Mouse (Mus musculus) forebrain, embryonic 11.5 days (tissue): ENCODE measurements around the gene Ceacam18. TPM values are rescaled to one million over a fixed set of nuclear protein-coding genes. Genes with fewer than 3 reads are reported as not detected.
"Not testable (repeated sequence)": the region's sequence is repeated elsewhere in the genome, so short reads cannot be mapped to it uniquely, and the experiment has no call there.

Experiments
- ATAC-seq: fragments of 200-750 bp; cut with Nextera tagmentation; replicated peaks from 2 replicates; pipeline ENCODE4 v1.8.0; 2017; ENCODE audit warnings: moderate TSS enrichment; ENCODE audit not compliant: low FRiP score
- DNase-seq: peaks from one replicate; pipeline ENCODE4 v3.0.0-alpha.2; 2017; ENCODE audit warnings: low spot score
- H3K27ac ChIP-seq: fragments of 300-500 bp; sonication (generic); 2 replicates; pipeline ENCODE4 v1.5.1; 2014; ENCODE audit warnings: low read depth, low read length
- H3K27me3 ChIP-seq: fragments of 300-500 bp; sonication (generic); 2 replicates; pipeline ENCODE4 v1.6.1; 2014; ENCODE audit warnings: mild to moderate bottlenecking, low read length, mixed read lengths; ENCODE audit not compliant: control insufficient read depth, insufficient read depth
- H3K36me3 ChIP-seq: fragments of 300-500 bp; sonication (generic); 2 replicates; pipeline ENCODE4 v1.6.1; 2014; ENCODE audit warnings: mild to moderate bottlenecking, low read length, moderate library complexity, mixed read lengths; ENCODE audit not compliant: control insufficient read depth, insufficient read depth
- H3K4me1 ChIP-seq: fragments of 300-500 bp; sonication (generic); replicated peaks from 2 replicates; pipeline ENCODE4 v1.6.1; 2014; ENCODE audit warnings: low read length, mixed read lengths; ENCODE audit not compliant: control insufficient read depth, insufficient read depth
- H3K4me2 ChIP-seq: fragments of 300-500 bp; sonication (generic); 2 replicates; pipeline ENCODE4 v1.6.1; 2014; ENCODE audit warnings: low read depth, mild to moderate bottlenecking, low read length, moderate library complexity, mixed read lengths; ENCODE audit not compliant: severe bottlenecking
- H3K4me3 ChIP-seq: fragments of 300-500 bp; sonication (generic); 2 replicates; pipeline ENCODE4 v1.5.1; 2014; ENCODE audit warnings: low read depth, low read length
- H3K9ac ChIP-seq: fragments of 300-500 bp; sonication (generic); 2 replicates; pipeline ENCODE4 v1.6.1; 2014; ENCODE audit warnings: low read length
- H3K9me3 ChIP-seq: fragments of 300-500 bp; sonication (generic); 2 replicates; pipeline ENCODE4 v1.6.1; 2016; ENCODE audit warnings: low read length, mixed read lengths; ENCODE audit not compliant: control insufficient read depth
- WGBS: fragments of 180-500 bp; shearing (Covaris S2); extraction: QIAGEN DNeasy Blood & Tissue Kit; methylation state at CpG from one replicate; pipeline ENCODE4 v1.1.7; 2014; 5-methylcytosine and 5-hydroxymethylcytosine counted together
- polyA plus RNA-seq: library from polyadenylated mRNA; unstranded; fragments of >200 nt; fragmentation: Nextera tagmentation; extraction: Ambion mirVana; gene quantifications from 2 replicates; pipeline ENCODE4 v1.2.1, GENCODE M21; 2014

The Ceacam18 gene
- polyA plus RNA-seq, 1 experiment from 2014 or later = not detected

DNA sequence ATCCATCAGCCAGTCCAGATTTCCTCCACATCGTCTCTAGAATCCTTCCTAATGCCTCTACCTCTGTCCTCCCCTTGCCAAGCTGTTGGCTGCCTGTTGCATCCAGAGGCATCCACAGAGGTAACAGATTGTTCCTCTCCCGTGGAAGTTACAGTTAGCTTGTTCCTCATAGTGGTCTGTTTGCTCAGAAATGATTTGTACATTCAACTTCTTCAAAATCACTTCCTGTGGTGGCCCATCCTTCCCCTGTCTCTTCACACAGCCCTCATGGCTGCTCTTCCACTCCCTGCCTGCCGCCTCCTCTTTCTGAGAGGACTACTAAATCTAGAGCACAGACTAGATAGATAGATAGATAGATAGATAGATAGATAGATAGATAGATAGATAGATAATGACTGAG, 20.0 kb downstream of the Ceacam18 start:
- Histone ChIP-seq H3K36me3 (no peaks in the 10 kb centered on the region), H3K4me2 (no peak overlapping the region), H3K9ac (no peak overlapping the region), H3K27ac (no peak overlapping the region), H3K4me3 (no peak overlapping the region), H3K9me3 (no peaks in the 10 kb centered on the region), H3K4me1 (no peaks in the 10 kb centered on the region), H3K27me3 (no peaks in the 10 kb centered on the region)
- DNase-seq (no peak), ATAC-seq (no peak)
- WGBS = 82% methylated on average over 3 of the region's 3 CpGs

DNA sequence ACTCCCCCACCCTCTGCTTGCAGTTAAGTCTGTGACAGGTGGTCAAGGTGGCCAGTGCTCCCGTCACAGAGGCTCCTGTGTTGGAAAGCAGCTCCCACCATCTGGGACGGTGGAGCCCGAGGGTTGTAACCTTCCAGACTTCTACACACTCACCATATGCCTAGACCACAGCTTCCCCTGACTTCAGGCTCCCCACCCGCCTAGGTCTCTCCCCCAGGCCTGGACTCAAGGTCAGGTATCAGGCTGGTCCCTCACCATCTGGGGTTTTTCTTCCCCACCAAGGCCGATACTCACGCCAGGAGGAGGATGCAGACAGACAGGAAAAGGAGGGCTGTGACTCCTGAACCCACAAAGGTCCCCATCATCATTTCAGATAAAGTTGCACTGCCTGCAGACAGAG, 21.7 kb downstream of the Ceacam18 start:
- no peak for DNase-seq
- no peak for ATAC-seq
- H3K9ac ChIP-seq = no peak overlapping the region
- H3K4me3 ChIP-seq = no peak overlapping the region
- no peaks in the 10 kb centered on the region for H3K36me3 ChIP-seq
- no peaks in the 10 kb centered on the region for H3K9me3 ChIP-seq
- no peak overlapping the region for H3K4me2 ChIP-seq
- H3K4me1 ChIP-seq = no peaks in the 10 kb centered on the region
- no peaks in the 10 kb centered on the region for H3K27me3 ChIP-seq
- WGBS = 74% methylated on average over 6 of the region's 6 CpGs
- H3K27ac ChIP-seq = no peak overlapping the region

DNA sequence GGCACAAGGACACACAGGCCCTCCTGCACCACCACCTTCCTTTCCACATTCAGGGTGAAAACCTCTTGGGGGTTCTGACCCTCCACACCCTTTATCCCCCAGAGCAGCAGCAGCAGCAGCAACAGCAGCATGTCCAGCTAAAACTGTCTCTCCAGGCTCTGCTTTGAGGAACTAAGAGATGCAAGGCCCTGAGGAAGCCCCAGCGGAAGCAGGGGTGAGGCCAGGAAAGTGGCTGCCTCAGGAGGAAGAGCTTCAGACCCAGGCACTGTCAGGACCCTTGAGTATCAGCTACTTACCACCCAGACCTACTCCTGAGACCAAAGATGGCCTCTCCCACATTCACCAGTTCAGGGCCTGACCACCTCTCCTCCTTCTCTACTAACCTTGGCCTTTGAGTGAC, 25.5 kb downstream of the Ceacam18 start, which contains the start of gene Siglece:
TSS of gene Siglece (minus strand) at position 160 of the 400 bp plus-strand sequence.
- DNase-seq (no peak), ATAC-seq (no peak)
- 61% methylated on average over 1 of the region's 1 CpGs for WGBS
- H3K9me3 ChIP-seq = no peaks in the 10 kb centered on the region
- no peak within 1 kb of the TSS for H3K4me3 ChIP-seq
- no peak within 1 kb of the TSS for H3K4me2 ChIP-seq
- no peaks in the 10 kb centered on the region for H3K4me1 ChIP-seq
- H3K36me3 ChIP-seq = no peaks in the 10 kb centered on the region
- H3K27me3 ChIP-seq = no peaks in the 10 kb centered on the region
- no peak within 1 kb of the TSS for H3K9ac ChIP-seq
- H3K27ac ChIP-seq = no peak within 1 kb of the TSS

DNA sequence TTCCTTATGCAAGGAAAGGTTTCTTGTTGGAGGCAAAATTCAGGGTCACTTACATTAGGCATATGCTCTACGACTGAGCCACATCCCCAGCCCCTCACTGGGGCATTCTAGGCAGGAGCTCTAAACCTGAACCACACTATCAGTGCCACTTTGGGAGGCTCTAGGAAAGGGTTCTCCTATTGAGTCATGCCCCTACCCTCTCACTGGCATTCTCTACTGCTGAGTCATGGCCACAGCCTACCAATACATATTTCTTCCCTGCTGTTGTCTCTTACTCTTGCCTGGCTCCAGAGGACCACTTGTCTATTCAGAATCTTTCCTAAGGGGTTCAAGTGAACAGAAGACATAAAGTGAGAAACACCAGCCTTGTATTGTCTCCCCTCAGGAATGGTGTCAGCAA, 28.3 kb downstream of the Ceacam18 start:
- Histone ChIP-seq H3K27ac (no peak overlapping the region), H3K4me3 (no peak overlapping the region), H3K27me3 (no peaks in the 10 kb centered on the region), H3K4me1 (no peaks in the 10 kb centered on the region), H3K9me3 (no peaks in the 10 kb centered on the region), H3K36me3 (no peaks in the 10 kb centered on the region), H3K4me2 (no peak overlapping the region), H3K9ac (no peak overlapping the region)
- ATAC-seq (no peak), DNase-seq (no peak)
- 95% methylated on average over 1 of the region's 1 CpGs for WGBS

DNA sequence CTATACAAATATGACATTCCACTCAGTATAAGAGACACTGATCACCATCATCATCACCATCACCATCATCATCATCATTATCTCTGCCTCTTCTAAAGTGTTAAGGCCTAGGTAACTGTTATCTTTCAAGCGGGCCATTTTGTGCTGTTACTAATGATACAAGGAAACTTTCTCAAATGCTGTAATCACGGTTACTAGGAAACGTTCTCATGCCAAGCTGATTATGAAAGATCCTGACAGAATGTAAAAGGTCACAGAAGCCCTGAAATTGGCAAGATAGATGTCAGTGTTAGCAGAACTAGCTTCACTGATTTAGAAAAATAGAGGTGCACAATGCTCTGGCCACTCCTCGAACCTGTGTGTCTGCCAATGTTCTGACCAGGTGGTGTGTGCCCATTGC, 32.7 kb downstream of the Ceacam18 start:
- H3K36me3 ChIP-seq, H3K9me3 ChIP-seq, H3K4me2 ChIP-seq, H3K27ac ChIP-seq, H3K27me3 ChIP-seq, ATAC-seq, H3K9ac ChIP-seq, H3K4me1 ChIP-seq, DNase-seq, H3K4me3 ChIP-seq: not testable (repeated sequence)
- 95% methylated on average over 4 of the region's 4 CpGs for WGBS

DNA sequence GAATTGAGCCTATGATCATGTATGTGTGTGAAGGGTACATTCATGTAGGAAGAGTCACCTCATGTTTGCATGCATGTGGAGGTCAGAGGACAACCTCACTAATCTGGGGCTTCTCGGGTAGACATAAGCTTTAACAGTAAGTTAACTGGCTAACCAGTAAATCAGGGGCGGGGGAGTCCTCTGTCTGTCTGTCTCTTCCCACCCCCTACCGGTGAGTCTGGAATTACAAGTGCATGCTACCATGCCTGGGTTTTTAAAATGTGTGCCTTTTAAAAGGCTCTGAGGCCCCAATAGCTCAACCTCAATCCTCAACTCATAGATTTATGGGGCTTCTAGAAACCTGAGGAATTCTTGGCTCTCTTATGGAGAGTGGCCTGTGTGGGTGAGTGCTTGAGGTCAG, 34.1 kb downstream of the Ceacam18 start:
- no peak overlapping the region for H3K9ac ChIP-seq
- H3K9me3 ChIP-seq = no peaks in the 10 kb centered on the region
- ATAC-seq (no peak), DNase-seq (no peak)
- no peak overlapping the region for H3K27ac ChIP-seq
- WGBS = 22% methylated on average over 3 of the region's 3 CpGs
- H3K4me3 ChIP-seq = no peak overlapping the region
- no peak overlapping the region for H3K4me2 ChIP-seq
- H3K36me3 ChIP-seq = no peaks in the 10 kb centered on the region
- H3K27me3 ChIP-seq = no peaks in the 10 kb centered on the region
- H3K4me1 ChIP-seq = peaks cover 6% of the 10 kb centered on the region; the same call in 1 of the 2 replicates

DNA sequence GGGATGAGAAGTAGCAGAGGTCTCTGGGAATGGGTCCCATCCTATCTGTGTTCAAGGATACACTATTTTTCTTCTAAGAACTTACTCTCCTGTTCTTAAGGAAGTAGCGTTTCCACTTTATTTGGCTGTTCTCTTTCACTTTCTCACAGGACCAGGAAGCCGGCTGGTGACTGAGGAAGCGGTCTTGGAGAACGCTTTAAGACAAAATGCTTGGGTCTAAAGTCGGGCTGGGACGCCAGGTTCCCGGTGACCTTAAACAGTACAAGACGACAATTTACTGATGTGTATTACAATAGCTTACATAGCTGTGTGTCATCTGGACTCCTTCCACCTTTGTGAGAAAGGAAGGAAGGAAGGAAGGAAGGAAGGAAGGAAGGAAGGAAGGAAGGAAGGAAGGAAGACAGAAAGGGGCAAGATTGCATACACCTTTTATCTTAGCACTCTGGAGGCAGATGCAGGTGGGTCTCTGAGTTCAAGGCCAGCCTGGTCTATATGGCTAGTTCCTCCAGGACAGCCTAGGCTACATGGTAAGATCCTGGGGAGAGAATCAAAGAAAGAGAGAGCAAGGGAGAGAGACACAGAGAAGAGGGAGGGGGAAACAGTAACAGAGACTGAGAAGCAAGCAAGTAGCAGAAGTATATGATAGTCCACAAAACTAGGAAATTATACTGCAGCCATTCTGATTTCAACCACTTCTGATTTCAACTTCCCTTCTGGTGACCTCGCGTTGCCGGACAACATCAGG, 36.7 kb downstream of the Ceacam18 start:
- WGBS = 68% methylated on average over 11 of the region's 11 CpGs
- H3K9ac ChIP-seq = peak overlapping the region; percentile 46

DNA sequence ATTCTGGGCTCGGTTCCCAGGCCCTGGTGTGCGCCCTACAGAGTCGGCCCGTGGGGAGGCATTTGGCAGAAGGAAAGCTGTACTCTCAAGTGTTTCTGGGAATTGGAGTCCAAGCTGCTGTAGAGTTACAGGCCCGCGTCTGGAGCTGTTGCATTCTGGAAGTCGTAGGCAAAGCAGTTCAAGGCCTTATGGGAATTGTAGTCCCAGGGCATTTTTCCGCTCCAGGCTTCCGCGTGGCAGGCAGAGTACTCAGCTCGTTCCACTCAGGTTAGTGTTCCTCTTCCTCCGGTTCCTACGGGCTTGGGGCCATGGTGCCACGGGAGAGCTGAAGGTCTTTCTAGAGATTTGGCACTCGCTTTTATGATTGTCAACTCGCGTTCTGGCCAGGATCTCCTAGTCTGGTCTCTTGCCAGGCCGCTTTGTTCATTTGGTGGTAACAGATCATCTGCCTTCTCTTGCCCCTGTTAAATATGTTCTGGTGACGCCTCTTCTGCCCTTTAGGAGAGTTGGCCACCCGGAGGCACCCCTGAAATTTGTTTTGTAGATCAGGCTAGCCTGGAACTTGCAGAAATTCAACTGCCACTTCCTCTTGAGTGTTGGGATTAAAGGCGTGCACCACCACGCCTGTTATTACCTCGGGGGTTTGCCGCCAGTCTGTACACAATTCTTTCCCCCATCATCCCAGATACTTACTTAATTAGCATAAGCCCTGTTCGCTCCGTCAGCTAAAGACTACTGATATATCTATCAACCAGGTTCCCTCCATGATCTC, 37.5 kb downstream of the Ceacam18 start, which contains the start of gene Ctu1:
TSS of gene Ctu1 (plus strand) at position 208 of the 772 bp plus-strand sequence.
- ATAC-seq (peak; percentile 94), DNase-seq (peak; percentile 85)
- H3K36me3 ChIP-seq = peaks cover 12% of the 10 kb centered on the region
- H3K27me3 ChIP-seq = no peaks in the 10 kb centered on the region
- H3K9me3 ChIP-seq = no peaks in the 10 kb centered on the region
- peaks cover 6% of the 10 kb centered on the region; the same call in 1 of the 2 replicates for H3K4me1 ChIP-seq
- H3K27ac ChIP-seq = no peak within 1 kb of the TSS
- WGBS = under 1% methylated on average over 26 of the region's 26 CpGs
- peak within 1 kb of the TSS; percentile 70 for H3K9ac ChIP-seq
- H3K4me2 ChIP-seq = peak within 1 kb of the TSS; percentile 56
- H3K4me3 ChIP-seq = peak within 1 kb of the TSS; percentile 64

More for the DNA sequence above, 36.7 kb downstream of the Ceacam18 start:
- peaks cover 5% of the 10 kb centered on the region; the same call in 1 of the 2 replicates for H3K36me3 ChIP-seq
- no peak for DNase-seq
- peak overlapping the region; percentile 64 for H3K4me3 ChIP-seq
- no peaks in the 10 kb centered on the region for H3K9me3 ChIP-seq
- H3K4me1 ChIP-seq = peaks cover 6% of the 10 kb centered on the region; the same call in 1 of the 2 replicates
- peak overlapping the region; percentile 43; the same call in 1 of the 2 replicates for H3K4me2 ChIP-seq
- H3K27ac ChIP-seq = no peak overlapping the region
- no peaks in the 10 kb centered on the region for H3K27me3 ChIP-seq
- ATAC-seq = no peak
